In the genomic region with DNA sequence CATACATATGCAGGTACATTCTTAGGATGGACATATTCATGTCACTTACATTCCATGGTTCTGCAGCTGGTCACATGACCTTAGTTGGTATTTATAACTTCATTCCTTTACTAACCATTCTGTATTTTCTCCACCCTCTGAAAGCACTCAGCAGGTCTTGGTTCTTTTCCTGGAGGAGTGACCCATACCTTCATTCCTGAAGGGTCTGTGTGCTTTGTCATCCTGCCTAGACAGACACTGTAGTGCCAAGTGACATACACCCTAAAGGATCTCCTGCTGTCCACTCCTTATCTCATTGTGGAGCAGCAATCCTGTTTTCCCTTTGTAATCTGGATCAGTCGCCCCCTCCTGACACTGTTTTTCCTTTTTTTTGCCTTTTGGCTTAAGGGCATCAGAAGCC, we compare ENCODE assay signal across 13 mouse cellular contexts.
"Had no signal": no experiment of that assay in that cellular context is flagged by ENCODE, and none has a peak within 500 bp of the region (broad histone marks: within the 10 kb centered on the region; RNA-seq: fewer than 3 reads in every experiment).

No protein-coding gene starts in this region.

- H3K4me3 ChIP-seq: layer of hippocampus, adult 2 months; limb, embryonic 10.5 days; liver, embryonic 12.5 days; lung, embryonic 15.5 days; midbrain, embryonic 13.5 days; neural tube, embryonic 15.5 days had no signal

- H3K4me1 ChIP-seq: midbrain, embryonic 13.5 days; neural tube, embryonic 15.5 days had no signal

- H3K36me3 ChIP-seq: limb, embryonic 10.5 days; liver, embryonic 12.5 days; lung, embryonic 15.5 days; midbrain, embryonic 13.5 days; neural tube, embryonic 15.5 days had no signal

- H3K4me2 ChIP-seq: liver, embryonic 12.5 days; lung, embryonic 15.5 days; midbrain, embryonic 13.5 days; neural tube, embryonic 15.5 days had no signal

- H3K9ac ChIP-seq: liver, embryonic 12.5 days; lung, embryonic 15.5 days; midbrain, embryonic 13.5 days; neural tube, embryonic 15.5 days had no signal

- ATAC-seq: liver, embryonic 12.5 days; midbrain, embryonic 13.5 days had no signal

- H3K27me3 ChIP-seq: liver, embryonic 12.5 days; lung, embryonic 15.5 days; midbrain, embryonic 13.5 days; neural tube, embryonic 15.5 days had no signal

- DNase-seq: kidney, adult 9 months; kidney, postnatal 4 days; lung, postnatal 36 days; right cerebral cortex, adult 18-20 months; right cerebral cortex, postnatal 25 days; thymus, postnatal 4 days had no signal

- H3K9me3 ChIP-seq: limb, embryonic 10.5 days; liver, embryonic 12.5 days; lung, embryonic 15.5 days; midbrain, embryonic 13.5 days; neural tube, embryonic 15.5 days had no signal

- H3K27ac ChIP-seq: kidney, postnatal 0 days; layer of hippocampus, adult 2 months; limb, embryonic 10.5 days; liver, embryonic 12.5 days; lung, embryonic 15.5 days; midbrain, embryonic 13.5 days; neural tube, embryonic 15.5 days had no signal
